Mouse (Mus musculus) spleen, adult 2 months (tissue): ENCODE results near the gene E2f2. TPM values are rescaled to one million over a fixed set of nuclear protein-coding genes. Genes with fewer than 3 reads are reported as not detected.

ENCODE experiments used
- DNase-seq, 2 experiments: peaks; one replicate each; pipeline versions ENCODE4 v3.0.0 to v3.0.0-alpha.2; 2012 to 2021; ENCODE audit warnings: low spot score in 2 of 2, low read depth in 1 of 2
- H3K27ac ChIP-seq: fragments of 200-500 bp; 2 replicates; pipeline ENCODE4 v1.5.1; 2012; ENCODE audit warnings: low read length, inconsistent platforms; ENCODE audit not compliant: insufficient read depth
- H3K27me3 ChIP-seq: fragments of 200-500 bp; 2 replicates; pipeline ENCODE4 v1.6.1; 2012; ENCODE audit warnings: mild to moderate bottlenecking, moderate library complexity, low read length, inconsistent platforms; ENCODE audit not compliant: control insufficient read depth, insufficient read depth
- H3K36me3 ChIP-seq: fragments of 200-500 bp; 2 replicates; pipeline ENCODE4 v1.6.1; 2012; ENCODE audit warnings: mild to moderate bottlenecking, low read length, inconsistent platforms; ENCODE audit not compliant: control insufficient read depth, insufficient read depth
- H3K4me1 ChIP-seq: fragments of 200-500 bp; 2 replicates; pipeline ENCODE4 v1.6.1; 2011; ENCODE audit warnings: inconsistent platforms; ENCODE audit not compliant: control insufficient read depth, insufficient read depth, insufficient read length
- H3K4me3 ChIP-seq: fragments of 200-500 bp; 2 replicates; pipeline ENCODE4 v1.5.1; 2011; ENCODE audit warnings: mild to moderate bottlenecking, inconsistent platforms; ENCODE audit not compliant: insufficient read depth, insufficient read length; ENCODE audit errors: extremely low read depth
- CTCF ChIP-seq: fragments of 200-500 bp; IDR thresholded peaks from 2 replicates; pipeline ENCODE4 v1.5.1; 2011; ENCODE audit warnings: mild to moderate bottlenecking, inconsistent platforms; ENCODE audit not compliant: insufficient read depth, insufficient read length, insufficient replicate concordance; ENCODE audit errors: extremely low read depth
- POLR2A ChIP-seq: fragments of 200-500 bp; IDR thresholded peaks from 2 replicates; pipeline ENCODE4 v1.6.1; 2011; ENCODE audit warnings: low read depth, low read length, inconsistent platforms
- WGBS: fragments of 180-500 bp; shearing (Covaris S2); methylation state at CpG from one replicate; pipeline ENCODE4 v1.1.7; 2018; 5-methylcytosine and 5-hydroxymethylcytosine counted together
- polyA plus RNA-seq: library from polyadenylated mRNA; depleted of rRNA; stranded (reverse); fragments of >200 nt; gene quantifications from 2 replicates; pipeline ENCODE4 v1.2.3, GENCODE M21; 2012

The E2f2 gene
- polyA plus RNA-seq, 1 experiment, result 32.1 TPM

- peaks cover 22% of the 10 kb centered on the region; the same call in 1 of the 2 replicates for H3K4me1 ChIP-seq
- H3K27ac ChIP-seq, result 0 out of 2 replicates have a peak overlapping the region, but pooled peaks have one; percentile 8
- WGBS, result 29% methylated on average over 13 of the region's 13 CpGs
- no peaks in the 10 kb centered on the region for H3K27me3 ChIP-seq
- no peaks in the 10 kb centered on the region for H3K36me3 ChIP-seq
- DNase-seq, result peak in 1 of 2 experiments; percentile 74
- no peak overlapping the region; the same call in 1 of the 2 replicates for H3K4me3 ChIP-seq
- TF ChIP-seq POLR2A, result no peak
- TF ChIP-seq CTCF, result no peak
Measured at GRCm38 (mm10) chr4:136127670-136128069, 44.5 kb upstream of the E2f2 start.

- WGBS, result 78% methylated on average over 1 of the region's 1 CpGs
- DNase-seq, result no peak
- 0 out of 2 replicates have a peak, but pooled peaks cover 1% of the 10 kb centered on the region for H3K27me3 ChIP-seq
- peaks cover 12% of the 10 kb centered on the region; the same call in 1 of the 2 replicates for H3K4me1 ChIP-seq
- H3K27ac ChIP-seq, result no peak overlapping the region
- H3K36me3 ChIP-seq, result no peaks in the 10 kb centered on the region
- H3K4me3 ChIP-seq, result no peak overlapping the region
- no peak for TF ChIP-seq CTCF
- no peak for TF ChIP-seq POLR2A
Measured at GRCm38 (mm10) chr4:136129842-136130241, 42.4 kb upstream of the E2f2 start.

- H3K27ac ChIP-seq, result no peak overlapping the region
- DNase-seq, result no peak
Measured at GRCm38 (mm10) chr4:136133801-136134200, 38.4 kb upstream of the E2f2 start.

GRCm38 (mm10) chr4:136134418-136134977 lies 37.7 kb upstream of the E2f2 start:
- Histone ChIP-seq H3K4me3 (peak overlapping the region; percentile 10; the same call in 1 of the 2 replicates), H3K36me3 (no peaks in the 10 kb centered on the region), H3K27me3 (peaks cover 8% of the 10 kb centered on the region; the same call in 1 of the 2 replicates), H3K27ac (peak overlapping the region; percentile 65), H3K4me1 (peaks cover 5% of the 10 kb centered on the region)
- 2% methylated on average over 15 of the region's 15 CpGs for WGBS
- no peak for DNase-seq
- TF ChIP-seq POLR2A (no peak), CTCF (no peak)

More at GRCm38 (mm10) chr4:136133801-136134200, 38.4 kb upstream of the E2f2 start:
- Histone ChIP-seq H3K36me3 (no peaks in the 10 kb centered on the region), H3K4me3 (no peak overlapping the region), H3K27me3 (peaks cover 8% of the 10 kb centered on the region; the same call in 1 of the 2 replicates), H3K4me1 (peaks cover 5% of the 10 kb centered on the region)
- 42% methylated on average over 9 of the region's 9 CpGs for WGBS
- no peak for TF ChIP-seq POLR2A
- no peak for TF ChIP-seq CTCF

GRCm38 (mm10) chr4:136134978-136135873 lies 37.0 kb upstream of the E2f2 start:
- Histone ChIP-seq H3K4me1 (peaks cover 6% of the 10 kb centered on the region), H3K4me3 (peak overlapping the region; percentile 10; the same call in 1 of the 2 replicates), H3K27ac (peak overlapping the region; percentile 65; the same call in 1 of the 2 replicates), H3K27me3 (peaks cover 8% of the 10 kb centered on the region; the same call in 1 of the 2 replicates), H3K36me3 (no peaks in the 10 kb centered on the region)
- 16% methylated on average over 50 of the region's 50 CpGs for WGBS
- no peak for TF ChIP-seq CTCF
- no peak for TF ChIP-seq POLR2A
- no peak for DNase-seq

- 89% methylated on average over 9 of the region's 9 CpGs for WGBS
- Histone ChIP-seq H3K36me3 (no peaks in the 10 kb centered on the region), H3K27ac (peak overlapping the region; percentile 45; the same call in 1 of the 2 replicates), H3K27me3 (peaks cover 8% of the 10 kb centered on the region; the same call in 1 of the 2 replicates), H3K4me3 (no peak overlapping the region), H3K4me1 (peaks cover 7% of the 10 kb centered on the region)
- DNase-seq, result no peak
- no peak for TF ChIP-seq POLR2A
- TF ChIP-seq CTCF, result no peak
Measured at GRCm38 (mm10) chr4:136135874-136136728, 36.1 kb upstream of the E2f2 start.
